Mouse (Mus musculus): ENCODE results near the gene Nlgn1. TPM values are rescaled to one million over a fixed set of nuclear protein-coding genes. Genes with fewer than 3 reads are reported as not detected.

The Nlgn1 gene
- polyA plus RNA-seq, 2 experiments, result not detected

DNA sequence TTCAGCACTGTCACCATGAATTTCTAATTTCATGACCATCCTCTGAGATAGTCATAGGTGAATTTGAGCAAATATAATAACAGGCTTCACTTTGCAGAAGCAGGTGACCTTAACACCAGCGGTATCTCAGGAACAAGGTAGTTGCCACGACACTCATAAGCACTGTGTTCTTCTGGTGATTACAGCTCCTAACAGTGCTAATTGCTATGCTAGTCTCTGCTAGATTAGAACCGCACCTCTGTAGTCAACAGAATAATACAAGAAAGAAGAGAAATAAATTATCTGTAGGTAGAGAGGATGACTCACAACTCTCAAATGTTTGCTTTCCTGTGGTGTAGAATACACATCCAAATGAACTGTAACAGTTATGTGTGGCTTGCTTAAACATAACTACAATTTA lies 129.6 kb downstream of the Nlgn1 start:
- ATAC-seq (ENCODE audit: insufficient read depth) (no peak), DNase-seq (ENCODE audit: low read depth in 3 of 3, low spot score in 3 of 3) (no peak)
- 68% methylated on average over 3 of the region's 3 CpGs for WGBS (ENCODE audit: insufficient replicate concordance)
- no peaks in the 10 kb centered on the region for H3K9me3 ChIP-seq (ENCODE audit: control insufficient read depth, low read length)
- no peak overlapping the region for H3K4me3 ChIP-seq (ENCODE audit: insufficient read depth in 1 of 2, low read depth in 2 of 2, low read length in 2 of 2)
- TF ChIP-seq EP300 (IDR thresholded peaks at IDR 0.05; ENCODE audit: low read depth), result no peak
- TF ChIP-seq CTCF (IDR thresholded peaks at IDR 0.05; ENCODE audit: low read depth), result no peak
- no peak overlapping the region for H3K9ac ChIP-seq (replicated peaks)
- H3K4me1 ChIP-seq (replicated peaks; ENCODE audit: control insufficient read depth in 2 of 2, insufficient read depth in 2 of 2, low read length in 1 of 2), result no peaks in the 10 kb centered on the region
- no peak overlapping the region for H3K27ac ChIP-seq
- no peak overlapping the region for H3K4me2 ChIP-seq (ENCODE audit: low read depth)
- no peaks in the 10 kb centered on the region for H3K36me3 ChIP-seq (replicated peaks; ENCODE audit: control insufficient read depth, insufficient read depth, low read depth)
- no peaks in the 10 kb centered on the region for H3K27me3 ChIP-seq (ENCODE audit: control insufficient read depth, insufficient read depth, low read length)

DNA sequence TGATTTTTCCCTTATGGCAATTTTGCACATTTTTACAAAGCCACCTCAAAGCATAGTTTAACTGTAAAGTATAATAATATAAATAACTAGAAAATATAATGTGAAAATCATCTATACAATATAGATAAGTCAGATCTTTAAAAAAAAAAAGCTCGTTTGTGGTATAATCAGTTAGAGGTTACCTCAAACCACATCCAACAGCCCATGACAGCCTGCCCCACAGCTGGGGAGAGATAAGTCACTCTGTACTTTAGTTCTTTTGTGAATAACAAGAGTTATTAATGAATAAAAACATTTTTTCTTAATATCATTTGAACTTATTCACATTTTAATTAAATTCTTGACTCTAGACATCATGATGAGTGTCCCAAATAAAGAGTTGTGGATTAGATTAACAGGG lies 130.8 kb downstream of the Nlgn1 start:
- Histone ChIP-seq H3K4me1 (replicated peaks; ENCODE audit: control insufficient read depth in 2 of 2, insufficient read depth in 2 of 2, low read length in 1 of 2) (no peaks in the 10 kb centered on the region), H3K9ac (replicated peaks) (no peak overlapping the region), H3K9me3 (ENCODE audit: control insufficient read depth, low read length) (no peaks in the 10 kb centered on the region), H3K36me3 (replicated peaks; ENCODE audit: control insufficient read depth, insufficient read depth, low read depth) (no peaks in the 10 kb centered on the region), H3K4me3 (ENCODE audit: insufficient read depth in 1 of 2, low read depth in 2 of 2, low read length in 2 of 2) (no peak overlapping the region), H3K27me3 (ENCODE audit: control insufficient read depth, insufficient read depth, low read length) (no peaks in the 10 kb centered on the region), H3K27ac (no peak overlapping the region), H3K4me2 (ENCODE audit: low read depth) (no peak overlapping the region)
- 13% methylated on average over 1 of the region's 1 CpGs for WGBS (ENCODE audit: insufficient replicate concordance)
- TF ChIP-seq EP300 (IDR thresholded peaks at IDR 0.05; ENCODE audit: low read depth) (no peak), CTCF (IDR thresholded peaks at IDR 0.05; ENCODE audit: low read depth) (no peak)
- ATAC-seq (ENCODE audit: insufficient read depth) (no peak), DNase-seq (ENCODE audit: low read depth in 3 of 3, low spot score in 3 of 3) (no peak)

DNA sequence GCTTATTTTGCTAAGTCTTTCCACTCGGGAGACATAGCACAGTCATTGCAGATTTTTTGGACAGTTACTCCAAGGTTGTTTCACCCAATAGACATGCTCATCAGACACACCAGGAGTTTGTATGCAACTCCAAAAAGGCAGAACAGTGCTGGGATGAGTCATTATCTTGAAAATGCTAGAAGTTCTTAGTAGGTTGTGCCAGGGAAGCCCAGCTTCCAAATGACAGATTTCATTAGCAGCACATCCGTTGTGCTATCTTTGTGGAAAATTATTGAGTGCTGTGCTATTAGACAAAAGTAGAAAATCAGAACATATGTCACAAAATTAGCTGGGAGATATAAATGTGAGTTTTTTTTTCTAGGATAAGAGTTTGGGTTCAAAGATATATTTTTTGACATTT lies 137.3 kb downstream of the Nlgn1 start:
- no peak overlapping the region for H3K27ac ChIP-seq
- DNase-seq (ENCODE audit: low read depth in 3 of 3, low spot score in 3 of 3) (no peak), ATAC-seq (ENCODE audit: insufficient read depth) (no peak)
- H3K4me3 ChIP-seq (ENCODE audit: insufficient read depth in 1 of 2, low read depth in 2 of 2, low read length in 2 of 2), result no peak overlapping the region
- H3K4me2 ChIP-seq (ENCODE audit: low read depth), result no peak overlapping the region
- no peak overlapping the region for H3K9ac ChIP-seq (replicated peaks)
- H3K9me3 ChIP-seq (ENCODE audit: control insufficient read depth, low read length), result no peaks in the 10 kb centered on the region
- TF ChIP-seq EP300 (IDR thresholded peaks at IDR 0.05; ENCODE audit: low read depth), result no peak
- no peak for TF ChIP-seq CTCF (IDR thresholded peaks at IDR 0.05; ENCODE audit: low read depth)
- no peaks in the 10 kb centered on the region for H3K36me3 ChIP-seq (replicated peaks; ENCODE audit: control insufficient read depth, insufficient read depth, low read depth)
- H3K27me3 ChIP-seq (ENCODE audit: control insufficient read depth, insufficient read depth, low read length), result no peaks in the 10 kb centered on the region
- 52% methylated on average over 2 of the region's 2 CpGs for WGBS (ENCODE audit: insufficient replicate concordance)
- no peaks in the 10 kb centered on the region for H3K4me1 ChIP-seq (replicated peaks; ENCODE audit: control insufficient read depth in 2 of 2, insufficient read depth in 2 of 2, low read length in 1 of 2)

DNA sequence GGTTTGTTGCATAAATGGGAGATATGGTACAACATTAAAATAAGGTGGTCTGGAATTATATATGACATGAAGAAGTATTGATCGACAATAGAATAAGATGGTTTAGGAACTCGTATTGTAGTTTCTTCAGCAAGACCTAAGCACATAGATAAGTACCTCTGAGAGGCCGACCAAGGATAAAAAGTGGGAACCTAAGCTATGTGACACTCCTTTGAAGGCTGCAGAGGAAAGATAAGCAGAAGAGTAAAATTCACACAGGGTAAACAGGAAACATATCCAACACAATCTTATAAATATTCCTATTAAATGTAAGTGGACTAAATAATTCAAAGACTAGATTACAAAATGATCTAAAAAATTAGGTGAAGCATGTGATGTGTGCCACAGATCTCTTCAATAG lies 151.2 kb downstream of the Nlgn1 start:
- Histone ChIP-seq H3K4me2 (ENCODE audit: low read depth) (no peak overlapping the region), H3K9me3 (ENCODE audit: control insufficient read depth, low read length) (no peaks in the 10 kb centered on the region), H3K27me3 (ENCODE audit: control insufficient read depth, insufficient read depth, low read length) (no peaks in the 10 kb centered on the region), H3K9ac (replicated peaks) (no peak overlapping the region), H3K4me1 (replicated peaks; ENCODE audit: control insufficient read depth in 2 of 2, insufficient read depth in 2 of 2, low read length in 1 of 2) (no peaks in the 10 kb centered on the region), H3K36me3 (replicated peaks; ENCODE audit: control insufficient read depth, insufficient read depth, low read depth) (no peaks in the 10 kb centered on the region), H3K27ac (no peak overlapping the region), H3K4me3 (ENCODE audit: insufficient read depth in 1 of 2, low read depth in 2 of 2, low read length in 2 of 2) (no peak overlapping the region)
- ATAC-seq (ENCODE audit: insufficient read depth), result no peak
- TF ChIP-seq CTCF (IDR thresholded peaks at IDR 0.05; ENCODE audit: low read depth) (no peak), EP300 (IDR thresholded peaks at IDR 0.05; ENCODE audit: low read depth) (no peak)
- WGBS (ENCODE audit: insufficient replicate concordance), result 64% methylated on average over 3 of the region's 3 CpGs
- DNase-seq (ENCODE audit: low read depth in 3 of 3, low spot score in 3 of 3), result no peak

DNA sequence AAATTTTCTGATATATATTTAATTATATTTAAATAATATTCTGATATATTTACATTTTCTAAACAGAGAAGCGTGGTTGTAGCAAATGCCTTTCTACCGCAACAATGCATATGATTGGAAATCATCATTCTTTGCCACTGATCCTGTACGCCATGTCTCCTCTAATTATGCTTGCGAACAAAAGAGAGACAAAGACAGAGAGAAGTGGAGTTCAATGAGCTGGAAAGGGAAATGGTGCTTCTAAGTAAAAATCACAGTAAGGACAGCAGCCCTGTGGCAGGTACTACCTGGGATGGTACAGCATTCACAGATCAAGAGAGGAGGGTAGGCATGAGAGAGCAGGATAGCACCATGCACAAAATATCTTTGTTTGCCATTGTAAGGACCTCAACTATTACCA lies 156.9 kb downstream of the Nlgn1 start:
- no peak for ATAC-seq (ENCODE audit: insufficient read depth)
- Histone ChIP-seq H3K9me3 (ENCODE audit: control insufficient read depth, low read length) (no peaks in the 10 kb centered on the region), H3K36me3 (replicated peaks; ENCODE audit: control insufficient read depth, insufficient read depth, low read depth) (no peaks in the 10 kb centered on the region), H3K4me3 (ENCODE audit: insufficient read depth in 1 of 2, low read depth in 2 of 2, low read length in 2 of 2) (no peak overlapping the region), H3K27ac (no peak overlapping the region), H3K4me1 (replicated peaks; ENCODE audit: control insufficient read depth in 2 of 2, insufficient read depth in 2 of 2, low read length in 1 of 2) (no peaks in the 10 kb centered on the region), H3K4me2 (ENCODE audit: low read depth) (no peak overlapping the region), H3K27me3 (ENCODE audit: control insufficient read depth, insufficient read depth, low read length) (no peaks in the 10 kb centered on the region), H3K9ac (replicated peaks) (no peak overlapping the region)
- 67% methylated on average over 4 of the region's 4 CpGs for WGBS (ENCODE audit: insufficient replicate concordance)
- no peak for TF ChIP-seq CTCF (IDR thresholded peaks at IDR 0.05; ENCODE audit: low read depth)
- TF ChIP-seq EP300 (IDR thresholded peaks at IDR 0.05; ENCODE audit: low read depth), result no peak
- no peak for DNase-seq (ENCODE audit: low read depth in 3 of 3, low spot score in 3 of 3)

Data from liver, embryonic 14.5 days (tissue).